Mouse (Mus musculus): Measurements from ENCODE around the gene 1700022I11Rik.
A peak's percentile ranks its signal among the peaks of the same experiment; 100 is the strongest.
"Not testable (repeated sequence)": the region's sequence is repeated elsewhere in the genome, so short reads cannot be mapped to it uniquely, and the experiment has no call there.

Gene 1700022I11Rik

GRCm38 (mm10) chr4:42952563-42952962 lies 16.8 kb upstream of the 1700022I11Rik start:
- DNase-seq = no peak

GRCm38 (mm10) chr4:42953435-42954094 lies 15.8 kb upstream of the 1700022I11Rik start:
- no peak for DNase-seq

GRCm38 (mm10) chr4:42954297-42954696 lies 15.1 kb upstream of the 1700022I11Rik start:
- DNase-seq = peak; percentile 44 to 63

GRCm38 (mm10) chr4:42955200-42955599 lies 14.2 kb upstream of the 1700022I11Rik start:
- DNase-seq = no peak

- DNase-seq = no peak
These were observed 12.8 kb upstream of the 1700022I11Rik start for GRCm38 (mm10) chr4:42956581-42956980.

- no peak for DNase-seq
These were observed 12.1 kb upstream of the 1700022I11Rik start for GRCm38 (mm10) chr4:42957306-42957705.

GRCm38 (mm10) chr4:42957979-42958378 lies 11.4 kb upstream of the 1700022I11Rik start:
- DNase-seq = no peak

GRCm38 (mm10) chr4:42958942-42959341 lies 10.5 kb upstream of the 1700022I11Rik start:
- DNase-seq = no peak

GRCm38 (mm10) chr4:42959382-42959781 lies 10.0 kb upstream of the 1700022I11Rik start:
- no peak for DNase-seq

- peak; percentile 39 to 50 for DNase-seq
These were observed 7.8 kb upstream of the 1700022I11Rik start for GRCm38 (mm10) chr4:42961592-42961991.

GRCm38 (mm10) chr4:42963480-42963879 lies 5.9 kb upstream of the 1700022I11Rik start:
- no peak for DNase-seq

GRCm38 (mm10) chr4:42965039-42965719 lies 4.2 kb upstream of the 1700022I11Rik start:
- peak in 1 of 2 experiments; percentile 28 for DNase-seq

- DNase-seq = no peak
These were observed 3.5 kb downstream of the 1700022I11Rik start for GRCm38 (mm10) chr4:42972952-42973351.

- DNase-seq = no peak
These were observed 4.5 kb downstream of the 1700022I11Rik start for GRCm38 (mm10) chr4:42973868-42974267.

- no peak for DNase-seq
These were observed 8.7 kb downstream of the 1700022I11Rik start for GRCm38 (mm10) chr4:42978062-42978461.

GRCm38 (mm10) chr4:42980467-42980866 lies 11.1 kb downstream of the 1700022I11Rik start:
- DNase-seq = not testable (repeated sequence)

- no peak for DNase-seq
These were observed 18.9 kb downstream of the 1700022I11Rik start for GRCm38 (mm10) chr4:42988296-42988695.

GRCm38 (mm10) chr4:42998022-42998421 lies 28.6 kb downstream of the 1700022I11Rik start:
- no peak for DNase-seq

- DNase-seq = peak; percentile 73 to 78
These were observed 30.2 kb downstream of the 1700022I11Rik start for GRCm38 (mm10) chr4:42999451-43000140.

GRCm38 (mm10) chr4:43000141-43000986 lies 31.0 kb downstream of the 1700022I11Rik start, which contains the start of gene Vcp:
Gene Vcp (minus strand): TSS chr4:43000507.
- peak; percentile 99 for DNase-seq

GRCm38 (mm10) chr4:43001272-43001671 lies 31.9 kb downstream of the 1700022I11Rik start:
- DNase-seq = no peak

- no peak for DNase-seq
These were observed 33.5 kb downstream of the 1700022I11Rik start for GRCm38 (mm10) chr4:43002756-43003439.

Data from lung, adult 18-20 months (tissue).